Mouse (Mus musculus) midbrain, embryonic 11.5 days (tissue): ENCODE measurements around the gene Gm49333. TPM values are rescaled to one million over a fixed set of nuclear protein-coding genes. Genes with fewer than 3 reads are reported as not detected.

Experiments
- ATAC-seq: fragments of 200-750 bp; cut with Nextera tagmentation; 2 replicates; pipeline ENCODE4 v1.8.0; 2017; ENCODE audit warnings: moderate TSS enrichment, moderate library complexity; ENCODE audit not compliant: low FRiP score
- DNase-seq: peaks from one replicate; pipeline ENCODE4 v3.0.0; 2015; ENCODE audit warnings: low spot score; ENCODE audit errors: missing footprints
- H3K27ac ChIP-seq: fragments of 300-500 bp; sonication (generic); 2 replicates; pipeline ENCODE4 v1.5.1; 2014; ENCODE audit warnings: low read depth, low read length
- H3K27me3 ChIP-seq: fragments of 300-500 bp; sonication (generic); 2 replicates; pipeline ENCODE4 v1.6.1; 2014; ENCODE audit warnings: mild to moderate bottlenecking, low read length, moderate library complexity, mixed read lengths; ENCODE audit not compliant: control insufficient read depth, insufficient read depth
- H3K36me3 ChIP-seq: fragments of 300-500 bp; sonication (generic); 2 replicates; pipeline ENCODE4 v1.6.1; 2014; ENCODE audit warnings: mild to moderate bottlenecking, low read length, moderate library complexity, mixed read lengths; ENCODE audit not compliant: control insufficient read depth, insufficient read depth
- H3K4me1 ChIP-seq: fragments of 300-500 bp; sonication (generic); 2 replicates; pipeline ENCODE4 v1.6.1; 2014; ENCODE audit warnings: low read length; ENCODE audit not compliant: control insufficient read depth, insufficient read depth
- H3K4me2 ChIP-seq: fragments of 300-500 bp; sonication (generic); 2 replicates; pipeline ENCODE4 v1.6.1; 2014; ENCODE audit warnings: mild to moderate bottlenecking, moderate library complexity
- H3K4me3 ChIP-seq: fragments of 300-500 bp; sonication (generic); 2 replicates; pipeline ENCODE4 v1.5.1; 2014; ENCODE audit warnings: low read depth, low read length
- H3K9ac ChIP-seq: fragments of 300-500 bp; sonication (generic); 2 replicates; pipeline ENCODE4 v1.6.1; 2014; ENCODE audit warnings: low read length
- H3K9me3 ChIP-seq: fragments of 300-500 bp; sonication (generic); 2 replicates; pipeline ENCODE4 v1.6.1; 2016; ENCODE audit warnings: low read length; ENCODE audit not compliant: control insufficient read depth
- WGBS: fragments of 180-500 bp; shearing (Covaris S2); extraction: QIAGEN DNeasy Blood & Tissue Kit; methylation state at CpG from one replicate; pipeline ENCODE4 v1.1.7; 2014; 5-methylcytosine and 5-hydroxymethylcytosine counted together
- microRNA counts: library from miRNA; unstranded; fragments of <30 nt; microRNA quantifications from one replicate; lab custom pipeline; 2015
- microRNA-seq: library from miRNA; unstranded; fragments of <30 nt; microRNA quantifications from one replicate; pipeline ENCODE4, GENCODE M21; 2017
- polyA plus RNA-seq: library from polyadenylated mRNA; unstranded; fragments of >200 nt; fragmentation: Nextera tagmentation; extraction: Ambion mirVana; gene quantifications from 2 replicates; pipeline ENCODE4 v1.2.1, GENCODE M21; 2014

Gm49333 gene
- polyA plus RNA-seq, 1 experiment from 2014 or later, result not detected

GRCm38 (mm10) chr16:20692241-20692965 lies 81.0 kb downstream of the Gm49333 start:
- Histone ChIP-seq H3K9me3 (no peaks in the 10 kb centered on the region), H3K27ac (no peak overlapping the region), H3K4me1 (peaks cover 27% of the 10 kb centered on the region), H3K4me2 (no peak overlapping the region), H3K9ac (no peak overlapping the region), H3K27me3 (no peaks in the 10 kb centered on the region), H3K36me3 (peaks cover 21% of the 10 kb centered on the region), H3K4me3 (no peak overlapping the region)
- DNase-seq, result no peak
- ATAC-seq, result no peak
- WGBS, result 51% methylated on average over 16 of the region's 16 CpGs

- DNase-seq (peak; percentile 99), ATAC-seq (peak; percentile 93)
- 0% methylated on average over 37 of the region's 37 CpGs for WGBS
- Histone ChIP-seq H3K27ac (peak within 1 kb of the TSS; percentile 73), H3K27me3 (no peaks in the 10 kb centered on the region), H3K9ac (peak within 1 kb of the TSS; percentile 67), H3K4me3 (peak within 1 kb of the TSS; percentile 53), H3K4me1 (peaks cover 27% of the 10 kb centered on the region), H3K36me3 (peaks cover 17% of the 10 kb centered on the region), H3K9me3 (no peaks in the 10 kb centered on the region), H3K4me2 (peak within 1 kb of the TSS; percentile 63)
Measured at GRCm38 (mm10) chr16:20693111-20693701, 81.8 kb downstream of the Gm49333 start, which contains the start of gene Fam131a. TSS of gene Fam131a (plus strand) at chr16:20693241.

GRCm38 (mm10) chr16:20694781-20695180 lies 83.4 kb downstream of the Gm49333 start:
- no peak overlapping the region for H3K9ac ChIP-seq
- H3K27ac ChIP-seq, result no peak overlapping the region
- peaks cover 2% of the 10 kb centered on the region; the same call in 1 of the 2 replicates for H3K36me3 ChIP-seq
- H3K4me2 ChIP-seq, result no peak overlapping the region
- H3K4me1 ChIP-seq, result peaks cover 27% of the 10 kb centered on the region
- WGBS, result 76% methylated on average over 8 of the region's 8 CpGs
- DNase-seq, result no peak
- ATAC-seq, result no peak
- no peak overlapping the region for H3K4me3 ChIP-seq
- H3K27me3 ChIP-seq, result no peaks in the 10 kb centered on the region
- H3K9me3 ChIP-seq, result no peaks in the 10 kb centered on the region

MicroRNAs encoded within 50 kb of the gene (microRNA counts, 519-probe panel; counts per million panel counts)
- microRNA mmu-miR-1224 (lab: Ali Mortazavi, UCI), result 4,408 counts per million, percentile 39 among the panel's probes with 10 or more counts

Small RNAs within 50 kb of the gene (microRNA-seq; reads per million reads assigned to microRNA genes)
- gene Mir1224, result 12.7 reads per million, percentile 32 among the genes with 10 or more reads in this experiment

Other genes with a start within 250 kb of the Gm49333 start
- gene Abcc5, start 185.2 kb upstream of the Gm49333 start, polyA plus RNA-seq, result 58.3 and 61.7 TPM in 2 replicates
- 141 and 148 TPM in 2 replicates for gene Eif2b5, start 112.8 kb upstream of the Gm49333 start, polyA plus RNA-seq
- gene Dvl3, start 94.6 kb upstream of the Gm49333 start, polyA plus RNA-seq, result 47.7 and 49.6 TPM in 2 replicates
- 867 and 919 TPM in 2 replicates for gene Ap2m1, start 76.1 kb upstream of the Gm49333 start, polyA plus RNA-seq
- 62.2 and 64.4 TPM in 2 replicates for gene Abcf3, start 63.0 kb upstream of the Gm49333 start, polyA plus RNA-seq
- gene Vwa5b2, start 22.1 kb upstream of the Gm49333 start, polyA plus RNA-seq, result 1.6 and 2.5 TPM in 2 replicates
- 25.6 and 26.6 TPM in 2 replicates for gene Eef1akmt4, start within 50 bp of the Gm49333 start, polyA plus RNA-seq
- gene Alg3, start 125 bp downstream of the Gm49333 start, polyA plus RNA-seq, result 54.6 and 55.1 TPM in 2 replicates
- 4.9 and 5.2 TPM in 2 replicates for gene Camk2n2, start 9.7 kb downstream of the Gm49333 start, polyA plus RNA-seq
- gene Ece2, start 18.2 kb downstream of the Gm49333 start, polyA plus RNA-seq, result 2.5 and 4.0 TPM in 2 replicates
- 474 and 502 TPM in 2 replicates for gene Psmd2, start 40.0 kb downstream of the Gm49333 start, polyA plus RNA-seq
- 132 and 142 TPM in 2 replicates for gene Eif4g1, start 56.7 kb downstream of the Gm49333 start, polyA plus RNA-seq
- 8.8 and 12.5 TPM in 2 replicates for gene Fam131a, start 81.6 kb downstream of the Gm49333 start, polyA plus RNA-seq
- 104 and 119 TPM in 2 replicates for gene Polr2h, start 106.1 kb downstream of the Gm49333 start, polyA plus RNA-seq
- 15.1 and 16.0 TPM in 2 replicates for gene Clcn2, start 106.1 kb downstream of the Gm49333 start, polyA plus RNA-seq
- 2.6 and 2.7 TPM in 2 replicates for gene Chrd, start 121.5 kb downstream of the Gm49333 start, polyA plus RNA-seq
- gene Thpo, start 122.9 kb downstream of the Gm49333 start, polyA plus RNA-seq, result 0.37 and 0.71 TPM in 2 replicates